Mouse (Mus musculus): Measurements from ENCODE around the gene Ltbp2.
A peak's percentile ranks its signal among the peaks of the same experiment; 100 is the strongest.

The Ltbp2 gene

GRCm38 (mm10) chr12:84880091-84880490 is 3.8 kb upstream of the Ltbp2 start:
- DNase-seq (ENCODE audit: low read depth, low spot score): no peak

GRCm38 (mm10) chr12:84875761-84876480 is 411 bp downstream of the Ltbp2 start:
- no peak for DNase-seq (ENCODE audit: low read depth, low spot score)

GRCm38 (mm10) chr12:84873434-84873833 is 2.9 kb downstream of the Ltbp2 start:
- DNase-seq (ENCODE audit: low read depth, low spot score): peak; percentile 18

GRCm38 (mm10) chr12:84872310-84872709 is 4.0 kb downstream of the Ltbp2 start:
- no peak for DNase-seq (ENCODE audit: low read depth, low spot score)

GRCm38 (mm10) chr12:84865431-84865830 is 10.9 kb downstream of the Ltbp2 start:
- DNase-seq (ENCODE audit: low read depth, low spot score): no peak

GRCm38 (mm10) chr12:84864801-84865200 is 11.5 kb downstream of the Ltbp2 start:
- DNase-seq (ENCODE audit: low read depth, low spot score): no peak

- DNase-seq (ENCODE audit: low read depth, low spot score): no peak
Observed at GRCm38 (mm10) chr12:84863196-84863595, 13.1 kb downstream of the Ltbp2 start.

GRCm38 (mm10) chr12:84862136-84862910 is 14.0 kb downstream of the Ltbp2 start:
- DNase-seq (ENCODE audit: low read depth, low spot score): no peak

GRCm38 (mm10) chr12:84858149-84859113 is 17.9 kb downstream of the Ltbp2 start:
- no peak for DNase-seq (ENCODE audit: low read depth, low spot score)

GRCm38 (mm10) chr12:84857706-84858105 is 18.6 kb downstream of the Ltbp2 start:
- no peak for DNase-seq (ENCODE audit: low read depth, low spot score)

- DNase-seq (ENCODE audit: low read depth, low spot score): no peak
Observed at GRCm38 (mm10) chr12:84856532-84856931, 19.8 kb downstream of the Ltbp2 start.

GRCm38 (mm10) chr12:84855084-84855625 is 21.2 kb downstream of the Ltbp2 start:
- DNase-seq (ENCODE audit: low read depth, low spot score): no peak

GRCm38 (mm10) chr12:84854392-84855033 is 21.8 kb downstream of the Ltbp2 start:
- DNase-seq (ENCODE audit: low read depth, low spot score): no peak

- DNase-seq (ENCODE audit: low read depth, low spot score): no peak
Observed at GRCm38 (mm10) chr12:84851403-84852040, 24.8 kb downstream of the Ltbp2 start.

GRCm38 (mm10) chr12:84847882-84848281 is 28.4 kb downstream of the Ltbp2 start:
- DNase-seq (ENCODE audit: low read depth, low spot score): no peak

GRCm38 (mm10) chr12:84847480-84847879 is 28.9 kb downstream of the Ltbp2 start:
- no peak for DNase-seq (ENCODE audit: low read depth, low spot score)

GRCm38 (mm10) chr12:84846594-84847014 is 29.7 kb downstream of the Ltbp2 start:
- no peak for DNase-seq (ENCODE audit: low read depth, low spot score)

GRCm38 (mm10) chr12:84842706-84843105 is 33.6 kb downstream of the Ltbp2 start:
- DNase-seq (ENCODE audit: low read depth, low spot score): no peak

- DNase-seq (ENCODE audit: low read depth, low spot score): no peak
Observed at GRCm38 (mm10) chr12:84841158-84842140, 34.9 kb downstream of the Ltbp2 start.
